Mouse (Mus musculus): ENCODE data around the gene Gm12355. TPM values are rescaled to one million over a fixed set of nuclear protein-coding genes. Genes with fewer than 3 reads are reported as not detected.

The Gm12355 gene
- polyA plus RNA-seq, 1 experiment = 0.44 TPM

DNA sequence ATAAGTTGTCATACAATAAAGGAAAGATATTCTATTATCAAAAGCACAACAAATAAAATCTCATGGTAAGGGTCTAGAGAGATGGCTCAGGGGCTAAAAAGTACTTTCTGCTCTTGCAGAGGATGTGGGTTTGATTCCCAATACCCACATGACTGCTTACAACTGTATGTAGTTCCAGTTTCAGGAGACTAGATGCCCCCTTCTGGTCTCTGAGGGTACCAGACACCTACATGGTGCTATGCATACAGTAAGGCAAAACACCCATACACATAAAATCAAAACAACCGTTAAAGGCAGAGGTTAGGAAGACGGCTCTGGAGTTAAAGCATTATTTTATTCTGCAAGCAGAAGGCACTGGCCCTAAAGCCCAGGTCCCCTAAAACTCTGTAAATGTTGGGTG, 21.5 kb downstream of the Gm12355 start:
- no peak overlapping the region for H3K4me2 ChIP-seq (ENCODE audit: low read depth)

DNA sequence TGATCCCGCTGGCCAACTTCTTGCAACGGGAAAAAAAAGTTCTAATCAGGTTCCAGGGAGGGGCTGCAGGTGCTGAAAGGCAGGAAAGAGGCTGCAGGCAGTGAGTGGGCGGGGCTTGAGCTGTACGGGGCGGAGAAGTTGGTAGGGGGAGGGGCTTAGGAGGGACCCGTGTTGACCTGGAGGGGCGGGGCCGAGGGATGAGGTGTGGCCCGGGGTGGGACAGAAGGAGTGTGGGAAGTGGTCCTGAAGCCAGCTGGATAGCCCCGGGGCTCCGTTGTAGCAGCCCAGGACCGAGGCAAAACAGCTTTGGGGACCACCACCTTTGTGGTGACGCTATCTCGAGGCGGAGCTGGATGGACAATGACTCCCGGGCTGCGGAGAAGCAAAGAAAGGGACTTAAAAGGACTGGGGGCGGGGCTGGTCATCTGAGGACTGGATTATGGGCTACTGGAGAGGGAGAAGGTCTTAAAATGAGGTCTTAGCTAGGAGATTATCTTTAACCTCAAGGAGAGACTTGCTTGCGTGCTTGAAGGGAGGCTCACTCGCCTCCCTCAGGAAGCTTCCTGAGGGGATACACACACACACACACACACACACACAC, 23.3 kb downstream of the Gm12355 start:
- Histone ChIP-seq H3K4me3 (no peak overlapping the region), H3K36me3 (ENCODE audit: control insufficient read depth, insufficient read depth) (no peaks in the 10 kb centered on the region), H3K4me2 (ENCODE audit: low read depth) (no peak overlapping the region), H3K79me2 (ENCODE audit: control insufficient read depth, insufficient read depth) (no peaks in the 10 kb centered on the region), H3ac (ENCODE audit: control insufficient read depth, insufficient read length) (no peak overlapping the region), H3K27me3 (ENCODE audit: control insufficient read depth, insufficient read depth, insufficient read length) (peaks cover 76% of the 10 kb centered on the region)
- no peak for TF ChIP-seq TCF3 (IDR thresholded peaks at IDR 0.05; ENCODE audit: insufficient read length, low read depth)
- no peak for TF ChIP-seq MAX (IDR thresholded peaks at IDR 0.05; ENCODE audit: low read depth)
- TF ChIP-seq MYOG (IDR thresholded peaks at IDR 0.05; ENCODE audit: control insufficient read depth in 1 of 3, insufficient read depth in 1 of 3, insufficient read length in 2 of 3, low read depth in 2 of 3) = no peak
- TF ChIP-seq SRF (IDR thresholded peaks at IDR 0.05; ENCODE audit: control insufficient read depth, insufficient read length, low read depth) = no peak
- no peak for TF ChIP-seq CEBPB (IDR thresholded peaks at IDR 0.05; ENCODE audit: insufficient read depth, poor library complexity, severe bottlenecking)
- no peak for TF ChIP-seq POLR2A (IDR thresholded peaks at IDR 0.05; ENCODE audit: insufficient read length, low read depth)
- TF ChIP-seq REST (IDR thresholded peaks at IDR 0.05; ENCODE audit: insufficient read depth, insufficient read length) = no peak
- no peak for TF ChIP-seq MYOD1 (IDR thresholded peaks at IDR 0.05; ENCODE audit: control insufficient read depth in 1 of 3, insufficient read length in 2 of 3, low read depth in 2 of 3)
- no peak for TF ChIP-seq TCF12 (IDR thresholded peaks at IDR 0.05; ENCODE audit: insufficient read depth, poor library complexity, severe bottlenecking)
- no peak for TF ChIP-seq E2F4 (IDR thresholded peaks at IDR 0.05; ENCODE audit: insufficient read depth)
- no peak for TF ChIP-seq POLR2AphosphoS2 (IDR thresholded peaks at IDR 0.05; ENCODE audit: insufficient read length, low read depth)
- TF ChIP-seq USF1 (IDR thresholded peaks at IDR 0.05; ENCODE audit: low read depth) = no peak

More for the DNA sequence above, 21.5 kb downstream of the Gm12355 start:
- no peaks in the 10 kb centered on the region for H3K79me2 ChIP-seq (ENCODE audit: control insufficient read depth, insufficient read depth)
- peaks cover 70% of the 10 kb centered on the region for H3K27me3 ChIP-seq (ENCODE audit: control insufficient read depth, insufficient read depth, insufficient read length)
- no peak overlapping the region for H3ac ChIP-seq (ENCODE audit: control insufficient read depth, insufficient read length)
- no peak overlapping the region for H3K4me3 ChIP-seq
- H3K36me3 ChIP-seq (ENCODE audit: control insufficient read depth, insufficient read depth) = no peaks in the 10 kb centered on the region
- TF ChIP-seq REST (IDR thresholded peaks at IDR 0.05; ENCODE audit: insufficient read depth, insufficient read length) (no peak), MYOG (IDR thresholded peaks at IDR 0.05; ENCODE audit: control insufficient read depth in 1 of 3, insufficient read depth in 1 of 3, insufficient read length in 2 of 3, low read depth in 2 of 3) (no peak), USF1 (IDR thresholded peaks at IDR 0.05; ENCODE audit: low read depth) (no peak), SRF (IDR thresholded peaks at IDR 0.05; ENCODE audit: control insufficient read depth, insufficient read length, low read depth) (no peak), MYOD1 (IDR thresholded peaks at IDR 0.05; ENCODE audit: control insufficient read depth in 1 of 3, insufficient read length in 2 of 3, low read depth in 2 of 3) (no peak), E2F4 (IDR thresholded peaks at IDR 0.05; ENCODE audit: insufficient read depth) (no peak), CEBPB (IDR thresholded peaks at IDR 0.05; ENCODE audit: insufficient read depth, poor library complexity, severe bottlenecking) (no peak), TCF12 (IDR thresholded peaks at IDR 0.05; ENCODE audit: insufficient read depth, poor library complexity, severe bottlenecking) (no peak), POLR2A (IDR thresholded peaks at IDR 0.05; ENCODE audit: insufficient read length, low read depth) (no peak), POLR2AphosphoS2 (IDR thresholded peaks at IDR 0.05; ENCODE audit: insufficient read length, low read depth) (no peak), TCF3 (IDR thresholded peaks at IDR 0.05; ENCODE audit: insufficient read length, low read depth) (no peak), MAX (IDR thresholded peaks at IDR 0.05; ENCODE audit: low read depth) (no peak)

DNA sequence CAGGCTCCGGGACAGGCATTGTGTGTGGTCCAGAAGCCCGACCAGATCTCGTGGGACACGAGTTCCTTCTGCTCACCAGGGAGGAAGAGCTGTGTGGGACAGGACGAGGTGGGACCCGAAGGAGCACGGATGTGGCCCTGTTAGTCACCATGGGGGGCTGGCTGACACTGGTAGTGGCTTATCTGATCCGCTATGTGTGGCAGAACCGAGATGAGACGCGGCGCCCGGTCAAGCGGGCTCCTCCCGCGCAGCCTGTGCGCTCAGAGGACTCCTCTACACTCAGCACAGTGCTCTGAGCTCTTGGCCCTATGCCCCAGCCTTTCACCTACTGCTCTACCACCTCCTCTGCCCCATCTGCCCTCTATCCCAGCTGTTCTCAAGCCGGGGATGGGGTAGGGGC, 26.2 kb downstream of the Gm12355 start:
- H3K27me3 ChIP-seq (ENCODE audit: control insufficient read depth, insufficient read depth, insufficient read length) = peaks cover 60% of the 10 kb centered on the region

DNA sequence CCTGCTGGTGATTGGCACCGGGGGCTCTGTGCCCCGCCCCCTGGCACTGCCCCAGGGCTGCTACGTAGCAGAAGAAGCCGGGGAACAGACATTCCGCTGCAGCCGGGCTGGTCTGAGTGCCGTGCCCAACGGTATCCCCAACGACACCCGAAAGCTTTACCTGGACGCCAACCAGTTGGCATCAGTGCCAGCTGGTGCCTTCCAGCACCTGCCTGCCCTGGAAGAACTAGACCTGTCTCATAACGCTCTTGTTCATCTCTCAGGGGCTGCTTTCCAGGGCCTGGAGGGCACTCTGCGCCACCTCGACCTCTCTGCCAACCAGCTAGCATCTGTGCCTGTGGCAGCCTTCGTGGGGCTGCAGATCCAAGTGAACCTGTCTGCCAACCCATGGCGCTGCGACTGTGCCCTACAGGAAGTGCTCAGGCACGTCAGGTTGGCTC, 26.6 kb downstream of the Gm12355 start:
- H3K27me3 ChIP-seq (ENCODE audit: control insufficient read depth, insufficient read depth, insufficient read length) = peaks cover 63% of the 10 kb centered on the region
- no peaks in the 10 kb centered on the region for H3K36me3 ChIP-seq (ENCODE audit: control insufficient read depth, insufficient read depth)
- H3K4me2 ChIP-seq (ENCODE audit: low read depth) = no peak overlapping the region
- no peak overlapping the region for H3ac ChIP-seq (ENCODE audit: control insufficient read depth, insufficient read length)
- H3K4me3 ChIP-seq = no peak overlapping the region
- TF ChIP-seq E2F4 (IDR thresholded peaks at IDR 0.05; ENCODE audit: insufficient read depth) (no peak), CEBPB (IDR thresholded peaks at IDR 0.05; ENCODE audit: insufficient read depth, poor library complexity, severe bottlenecking) (no peak), TCF12 (IDR thresholded peaks at IDR 0.05; ENCODE audit: insufficient read depth, poor library complexity, severe bottlenecking) (no peak), SRF (IDR thresholded peaks at IDR 0.05; ENCODE audit: control insufficient read depth, insufficient read length, low read depth) (no peak), MAX (IDR thresholded peaks at IDR 0.05; ENCODE audit: low read depth) (no peak), POLR2A (IDR thresholded peaks at IDR 0.05; ENCODE audit: insufficient read length, low read depth) (no peak), MYOD1 (IDR thresholded peaks at IDR 0.05; ENCODE audit: control insufficient read depth in 1 of 3, insufficient read length in 2 of 3, low read depth in 2 of 3) (no peak)
- H3K79me2 ChIP-seq (ENCODE audit: control insufficient read depth, insufficient read depth) = no peaks in the 10 kb centered on the region

More for the DNA sequence above, 26.2 kb downstream of the Gm12355 start:
- Histone ChIP-seq H3ac (ENCODE audit: control insufficient read depth, insufficient read length) (no peak overlapping the region), H3K4me3 (no peak overlapping the region), H3K79me2 (ENCODE audit: control insufficient read depth, insufficient read depth) (no peaks in the 10 kb centered on the region), H3K4me2 (ENCODE audit: low read depth) (no peak overlapping the region), H3K36me3 (ENCODE audit: control insufficient read depth, insufficient read depth) (no peaks in the 10 kb centered on the region)
- TF ChIP-seq USF1 (IDR thresholded peaks at IDR 0.05; ENCODE audit: low read depth) (no peak), MYOG (IDR thresholded peaks at IDR 0.05; ENCODE audit: control insufficient read depth in 1 of 3, insufficient read depth in 1 of 3, insufficient read length in 2 of 3, low read depth in 2 of 3) (no peak)

DNA sequence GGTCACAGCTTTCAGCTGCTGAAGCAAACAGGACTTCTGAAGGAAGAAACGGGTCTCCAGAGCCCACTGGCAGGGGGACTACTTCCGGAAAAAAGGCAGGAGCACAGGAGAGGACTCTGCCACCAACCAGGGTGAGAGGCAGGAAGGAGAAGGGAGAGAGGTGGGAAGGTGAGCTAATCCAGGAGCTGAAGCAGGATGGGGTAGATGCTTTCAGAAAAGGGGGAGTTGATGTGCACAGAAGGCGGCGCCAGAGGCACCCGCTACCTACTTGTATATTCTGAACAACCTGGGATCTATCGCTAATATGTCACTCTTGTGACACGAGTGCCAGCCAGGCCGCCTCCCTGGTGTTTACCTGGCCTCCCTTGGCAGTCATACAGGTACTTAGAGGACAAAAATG, 27.5 kb downstream of the Gm12355 start, which contains the start of gene Lrrc3c:
Gene Lrrc3c (plus strand): TSS at position 301 of the 400 bp plus-strand sequence.
- Histone ChIP-seq H3K4me2 (ENCODE audit: low read depth) (no peak within 1 kb of the TSS), H3K4me3 (no peak within 1 kb of the TSS)

More for the DNA sequence above, 27.5 kb downstream of the Gm12355 start, which contains the start of gene Lrrc3c:
- peaks cover 59% of the 10 kb centered on the region for H3K27me3 ChIP-seq (ENCODE audit: control insufficient read depth, insufficient read depth, insufficient read length)
- TF ChIP-seq TCF12 (IDR thresholded peaks at IDR 0.05; ENCODE audit: insufficient read depth, poor library complexity, severe bottlenecking) = no peak
- no peak for TF ChIP-seq MAX (IDR thresholded peaks at IDR 0.05; ENCODE audit: low read depth)
- no peak for TF ChIP-seq USF1 (IDR thresholded peaks at IDR 0.05; ENCODE audit: low read depth)
- no peak for TF ChIP-seq REST (IDR thresholded peaks at IDR 0.05; ENCODE audit: insufficient read depth, insufficient read length)
- TF ChIP-seq CEBPB (IDR thresholded peaks at IDR 0.05; ENCODE audit: insufficient read depth, poor library complexity, severe bottlenecking) = no peak
- no peak for TF ChIP-seq TCF3 (IDR thresholded peaks at IDR 0.05; ENCODE audit: insufficient read length, low read depth)
- TF ChIP-seq E2F4 (IDR thresholded peaks at IDR 0.05; ENCODE audit: insufficient read depth) = no peak
- no peak for TF ChIP-seq POLR2AphosphoS2 (IDR thresholded peaks at IDR 0.05; ENCODE audit: insufficient read length, low read depth)
- TF ChIP-seq POLR2A (IDR thresholded peaks at IDR 0.05; ENCODE audit: insufficient read length, low read depth) = no peak
- TF ChIP-seq SRF (IDR thresholded peaks at IDR 0.05; ENCODE audit: control insufficient read depth, insufficient read length, low read depth) = no peak
- no peaks in the 10 kb centered on the region for H3K79me2 ChIP-seq (ENCODE audit: control insufficient read depth, insufficient read depth)
- H3ac ChIP-seq (ENCODE audit: control insufficient read depth, insufficient read length) = no peak within 1 kb of the TSS
- H3K36me3 ChIP-seq (ENCODE audit: control insufficient read depth, insufficient read depth) = no peaks in the 10 kb centered on the region
